Mouse (Mus musculus) v-Abl transformed pro-B cells (cell line): ENCODE measurements around the gene Nipal1.

Source experiments
- in situ Hi-C, 2 experiments: fragments of 400-800 bp; cut with MboI; formaldehyde crosslinking; loops; one replicate each; pipeline ENCODE4 v1.15.1; 2025; ENCODE audit not compliant: unreplicated experiment in 2 of 2

Gene Nipal1

DNA sequence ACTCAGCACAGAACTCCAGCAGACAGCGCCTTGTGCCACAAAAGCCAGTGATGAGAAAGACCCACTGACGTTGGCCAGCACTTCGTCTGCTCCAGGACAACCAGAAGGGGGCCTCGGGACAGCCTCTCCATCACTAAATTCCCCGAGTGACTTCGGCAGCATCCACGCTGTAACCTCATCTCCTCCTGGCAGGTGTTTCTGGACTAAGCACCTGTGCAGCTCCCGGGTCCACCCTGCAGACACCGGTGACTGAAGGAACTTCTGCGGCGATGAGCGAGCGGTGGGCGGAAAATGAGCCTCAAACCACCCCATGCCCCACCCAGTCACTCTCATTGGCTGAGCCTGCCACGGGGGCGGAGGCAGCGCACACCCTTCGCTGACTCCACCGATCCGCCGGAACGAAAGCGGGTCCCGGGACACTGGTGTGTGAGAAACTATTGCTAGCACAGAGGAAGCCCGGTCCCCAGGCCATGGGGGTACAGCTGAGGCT is at the start of gene Nipal1:
Nipal1 (plus strand) TSS at position 378 of the 490 bp plus-strand sequence.
- in situ Hi-C loops = no loop called here

DNA sequence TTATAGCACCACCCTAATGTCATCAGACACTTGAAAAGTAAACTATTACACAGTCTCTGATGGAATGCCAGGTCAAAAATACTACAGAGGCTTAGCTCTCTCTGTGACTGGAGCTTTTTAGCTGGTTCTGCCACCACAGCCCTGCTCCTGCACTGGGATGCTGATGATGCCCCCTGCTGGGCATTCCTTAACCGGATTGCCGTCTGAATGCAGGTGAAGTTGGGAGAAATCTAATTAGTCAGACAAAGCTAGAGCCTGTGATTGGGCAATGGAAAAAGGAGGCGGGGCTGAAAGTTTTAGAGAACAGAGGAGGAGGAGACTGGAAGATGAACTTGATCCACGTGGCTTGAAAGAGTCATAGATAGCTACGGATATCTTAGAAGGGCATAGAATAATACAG is 46.6 kb upstream of the Nipal1 start:
- in situ Hi-C loops = loop anchor here (10.0 to 25.0 kb wide), 3 partner anchors 239 to 1096 kb away; no protein-coding TSS in a partner anchor

DNA sequence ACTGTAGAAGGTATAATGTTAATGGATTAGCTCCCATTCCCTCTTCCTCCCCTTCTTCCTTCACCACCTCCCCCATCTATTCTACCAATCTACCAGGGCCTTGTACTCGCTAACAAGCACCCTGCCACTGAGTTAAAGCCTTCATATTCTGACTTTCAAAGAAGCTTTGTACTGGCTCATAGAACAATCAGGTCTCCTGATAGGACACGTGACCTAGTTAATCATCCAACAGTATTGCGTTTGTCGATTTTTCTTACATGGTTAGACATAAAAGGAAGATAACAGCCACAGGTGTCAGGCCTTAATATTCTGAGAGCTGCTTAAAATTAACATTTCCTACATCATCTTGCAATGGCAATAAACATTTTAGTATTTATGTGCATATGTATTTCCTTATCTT is 44.5 kb upstream of the Nipal1 start:
- in situ Hi-C loops = loop anchor here (10.0 to 25.0 kb wide), 3 partner anchors 241 to 1098 kb away; no protein-coding TSS in a partner anchor

DNA sequence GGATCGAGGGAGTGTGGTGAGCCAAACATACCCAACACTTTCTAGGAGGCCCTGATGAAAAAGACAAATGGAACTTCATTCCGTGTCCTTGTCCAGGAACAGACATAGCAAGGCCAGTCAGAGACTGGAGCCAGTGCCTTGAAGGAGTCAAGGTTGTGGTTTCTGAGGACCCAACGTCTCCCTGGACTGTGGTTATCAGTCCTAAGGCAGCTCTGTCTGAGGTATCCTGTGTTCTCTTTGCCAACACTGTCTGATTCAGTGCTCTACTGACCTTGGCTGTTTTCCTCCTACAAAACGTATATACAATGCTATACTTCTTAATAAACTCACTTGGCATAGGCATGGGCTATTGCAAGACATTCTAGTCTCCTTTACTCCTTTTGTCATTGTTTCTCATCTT is 30.2 kb upstream of the Nipal1 start:
- in situ Hi-C loops = loop anchor here in 1 of 2 experiments (25.0 kb wide), 1 partner anchor 255 kb away; no protein-coding TSS in a partner anchor

DNA sequence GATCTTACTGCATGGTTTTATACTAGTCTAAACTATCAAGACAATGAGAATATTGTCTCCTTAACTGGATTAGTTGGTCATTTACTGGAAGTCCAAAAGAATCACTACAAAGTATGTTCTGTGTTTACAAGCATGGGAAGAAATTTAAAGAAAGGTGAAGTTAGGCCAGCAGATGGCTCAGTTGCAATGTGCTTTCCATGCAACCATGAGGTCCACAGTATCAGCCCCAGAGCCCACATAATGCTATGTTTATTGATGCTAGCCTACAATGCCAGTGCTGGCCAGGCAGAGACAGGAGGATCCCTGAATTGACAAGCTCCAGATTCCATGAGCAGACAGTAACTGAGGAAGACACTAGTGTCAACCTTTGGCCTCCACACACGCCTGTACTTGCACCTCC is 26.6 kb upstream of the Nipal1 start:
- in situ Hi-C loops = loop anchor here in 1 of 2 experiments (25.0 kb wide), 1 partner anchor 259 kb away; no protein-coding TSS in a partner anchor

DNA sequence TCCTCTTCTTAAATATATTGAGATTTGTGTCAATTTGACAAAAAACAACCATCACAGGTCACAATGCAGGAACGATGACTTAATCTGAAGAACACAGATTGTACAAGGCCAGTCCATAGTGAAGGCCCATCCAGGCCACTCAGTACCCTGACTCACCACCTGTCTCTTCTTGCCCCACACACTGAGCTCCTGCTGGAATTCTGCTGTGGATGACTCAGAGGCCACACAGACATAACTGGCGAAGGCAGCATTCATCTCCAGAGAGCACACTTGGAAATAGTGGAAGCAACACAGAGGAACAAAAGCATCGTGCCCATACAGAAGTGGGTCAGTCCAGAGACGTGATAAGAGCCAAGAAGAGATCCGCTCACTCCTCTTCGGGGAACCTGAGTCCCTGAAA is 17.6 kb upstream of the Nipal1 start:
- in situ Hi-C loops = no loop called here

DNA sequence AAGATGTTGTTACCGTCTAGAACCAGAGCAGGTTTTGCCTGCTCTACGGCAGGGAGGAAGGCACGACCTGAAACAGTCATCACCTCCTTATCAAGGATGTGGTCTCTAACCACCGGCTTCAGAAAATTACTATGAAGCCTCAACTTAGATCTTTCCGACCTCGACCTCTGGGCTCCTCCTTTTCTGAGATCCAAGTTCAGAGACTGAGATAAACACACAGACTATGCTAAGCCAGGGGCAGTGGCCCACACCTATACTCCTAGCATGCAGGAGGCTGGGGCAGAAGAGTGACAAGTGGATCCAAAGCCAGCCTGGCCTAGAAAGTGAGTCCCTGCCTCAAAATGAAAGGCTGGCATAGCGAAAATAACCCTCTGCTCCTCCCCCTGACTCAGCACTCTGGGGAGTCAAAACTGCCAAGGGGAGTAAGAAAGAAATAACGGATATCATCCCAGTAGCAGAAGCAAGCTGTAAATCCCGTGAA is 12.8 kb upstream of the Nipal1 start:
- in situ Hi-C loops = no loop called here

DNA sequence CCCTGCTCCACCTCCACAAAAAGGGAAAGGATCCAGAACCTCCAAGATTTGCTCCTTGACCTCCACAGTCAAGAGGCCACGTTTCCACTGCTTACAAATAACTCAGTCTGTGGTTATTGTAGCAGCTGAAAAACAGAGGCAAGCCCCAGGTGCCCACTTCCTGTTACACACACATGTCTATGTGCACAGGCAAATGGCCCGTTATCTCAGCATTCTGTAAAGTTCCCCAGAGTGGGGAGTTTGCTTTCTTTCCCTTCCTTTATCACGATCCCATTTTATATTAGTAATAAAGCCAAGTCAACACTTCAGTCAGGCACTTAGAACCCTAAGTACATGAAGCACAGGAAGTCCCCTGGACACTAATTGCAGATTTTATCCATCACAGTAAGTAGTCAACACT is 11.5 kb upstream of the Nipal1 start:
- in situ Hi-C loops = no loop called here

DNA sequence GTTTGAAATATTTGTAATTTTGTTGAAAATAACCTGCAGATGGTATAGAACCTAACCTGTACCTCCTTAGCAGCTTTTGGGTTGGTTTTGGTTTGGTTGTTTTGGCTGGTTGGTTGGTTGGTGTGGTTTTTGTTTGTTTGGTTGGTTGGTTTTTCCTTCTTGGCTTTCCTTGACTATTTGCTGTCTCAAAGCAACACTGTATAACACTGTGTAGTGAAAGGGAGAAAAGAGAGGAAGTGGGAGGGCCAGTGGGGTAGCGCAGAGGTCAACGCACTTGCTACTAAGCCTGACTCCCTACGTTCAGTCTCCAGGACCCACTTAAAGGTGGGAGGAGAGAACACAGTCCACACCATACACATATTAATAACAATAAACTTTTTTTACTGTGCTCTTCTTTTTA is 11.0 kb upstream of the Nipal1 start:
- in situ Hi-C loops = no loop called here

DNA sequence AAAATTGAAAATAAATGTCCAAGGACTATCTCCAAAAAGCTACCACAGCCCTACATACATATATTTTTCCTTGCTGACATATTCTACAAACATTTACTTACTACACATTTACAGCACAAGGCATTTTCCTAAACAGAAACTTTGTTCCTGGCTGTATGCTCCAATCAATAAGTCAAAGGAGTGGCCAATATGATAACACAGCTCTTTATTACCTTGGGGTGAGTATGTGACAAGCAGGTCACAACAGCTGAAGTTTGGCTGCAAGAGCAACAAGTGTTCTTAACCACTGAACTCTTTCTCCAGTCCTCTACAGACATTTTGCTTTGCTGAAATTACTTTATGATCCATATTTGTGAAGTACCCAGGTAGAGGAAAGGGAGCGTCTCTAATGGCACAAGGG is 7.5 kb upstream of the Nipal1 start:
- in situ Hi-C loops = no loop called here

DNA sequence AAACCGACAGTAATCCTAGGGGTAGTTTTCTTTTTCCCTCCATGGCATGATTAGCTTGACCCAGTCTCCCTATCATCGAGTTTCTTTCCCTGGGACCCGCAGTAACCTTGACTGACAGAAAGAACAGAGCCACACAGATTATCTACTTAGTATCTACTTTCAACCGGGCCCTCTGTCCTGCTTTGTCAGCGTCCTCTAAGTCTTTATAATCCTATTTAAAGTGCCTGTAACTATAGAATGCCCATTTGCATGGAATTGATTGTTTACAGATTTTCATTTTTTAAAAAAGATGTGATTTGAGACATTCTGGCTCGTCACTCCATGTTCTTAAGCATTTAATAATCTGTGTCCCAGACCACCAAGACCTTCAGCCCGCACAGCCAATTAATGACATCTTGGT is 3.9 kb upstream of the Nipal1 start:
- in situ Hi-C loops = no loop called here

DNA sequence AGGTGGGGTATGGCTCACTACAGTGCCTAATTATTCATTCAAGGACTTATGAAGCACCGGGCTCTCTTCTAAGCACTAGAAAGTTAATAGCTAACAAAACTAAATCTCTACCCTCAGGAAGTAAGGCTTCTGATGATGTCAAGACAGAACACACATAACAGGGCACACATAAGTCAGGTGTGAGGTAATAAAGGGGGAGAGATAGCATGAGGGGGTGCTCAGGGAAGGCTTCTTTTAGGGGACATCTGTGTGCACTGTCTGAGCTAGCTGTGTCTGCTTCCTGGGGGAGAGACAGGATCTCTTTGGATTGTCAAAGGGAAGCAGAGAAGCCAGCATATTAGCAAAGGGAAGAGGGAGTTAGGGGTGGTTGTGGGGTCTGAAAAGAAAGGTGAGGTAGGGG is 3.4 kb upstream of the Nipal1 start, which contains the start of gene Cnga1:
Cnga1 (minus strand) TSS at position 101 of the 400 bp plus-strand sequence.
- in situ Hi-C loops = no loop called here

DNA sequence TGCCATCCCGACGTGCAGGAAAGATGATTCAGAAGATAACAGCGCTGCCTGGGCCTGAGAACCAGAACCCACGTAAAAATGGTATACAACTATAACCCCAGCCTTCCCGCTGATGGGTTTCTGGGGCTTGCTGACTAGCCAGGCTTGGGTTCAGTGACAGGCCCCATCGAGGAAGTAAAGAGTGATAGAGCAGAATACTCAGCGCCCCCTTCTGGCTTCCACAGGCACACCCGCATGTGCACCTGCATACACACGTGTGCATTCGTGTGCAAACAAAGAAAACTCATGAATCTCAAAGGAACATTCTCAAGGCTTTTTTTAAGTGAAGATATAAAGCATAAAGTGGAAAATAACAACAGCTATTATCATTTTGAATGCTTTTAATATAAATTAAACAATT is 1.5 kb upstream of the Nipal1 start:
- in situ Hi-C loops = no loop called here

DNA sequence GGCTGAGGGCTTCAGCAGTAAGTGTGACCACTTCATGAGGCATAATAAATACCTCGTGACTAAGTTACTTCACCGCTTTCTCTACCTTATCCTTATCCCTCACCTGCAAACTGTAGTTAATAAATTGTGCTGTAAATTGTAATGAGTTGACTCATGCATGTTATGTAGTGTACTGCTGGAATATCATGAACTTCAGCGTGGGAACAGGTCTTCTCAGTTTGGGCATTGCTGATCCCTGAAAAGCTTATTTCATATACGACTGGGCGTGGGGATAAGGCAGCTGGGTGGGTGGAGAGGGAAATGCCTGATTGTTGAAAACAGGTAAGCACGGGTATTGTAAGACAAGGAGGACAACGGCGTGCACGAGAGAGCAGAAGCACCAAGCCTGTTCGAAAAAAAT is 599 bp upstream of the Nipal1 start:
- in situ Hi-C loops = no loop called here

DNA sequence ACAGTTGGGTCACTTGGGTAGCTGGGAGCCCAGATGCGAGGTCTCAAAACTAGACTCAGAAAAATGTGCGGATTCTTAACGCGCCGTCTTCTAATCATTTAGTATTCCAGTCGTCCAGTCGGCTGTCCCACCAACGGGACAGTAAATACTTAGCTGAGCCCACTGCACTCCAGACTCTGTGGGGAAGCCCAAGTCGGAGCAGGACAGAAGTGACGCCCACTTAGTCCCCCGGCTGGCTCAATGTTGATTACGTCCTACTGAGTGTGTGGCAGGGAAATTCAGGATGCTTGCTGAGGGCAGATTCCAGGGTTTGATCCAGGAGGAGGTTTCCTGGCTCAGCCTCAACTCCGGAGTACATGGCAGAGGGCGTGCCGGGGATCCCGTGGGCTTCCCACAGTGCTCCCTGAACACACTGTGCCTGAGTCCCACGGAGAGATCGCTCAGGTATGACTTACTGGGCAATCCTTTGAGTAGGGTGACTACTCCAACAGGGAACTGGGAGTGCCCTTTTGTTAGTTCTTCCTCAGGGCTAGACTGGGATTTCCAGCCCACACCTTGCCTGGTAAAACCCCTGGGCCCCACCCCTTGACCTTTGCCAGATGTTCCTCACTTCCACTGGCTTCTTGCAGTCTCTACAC is 482 bp downstream of the Nipal1 start:
- in situ Hi-C loops = no loop called here

DNA sequence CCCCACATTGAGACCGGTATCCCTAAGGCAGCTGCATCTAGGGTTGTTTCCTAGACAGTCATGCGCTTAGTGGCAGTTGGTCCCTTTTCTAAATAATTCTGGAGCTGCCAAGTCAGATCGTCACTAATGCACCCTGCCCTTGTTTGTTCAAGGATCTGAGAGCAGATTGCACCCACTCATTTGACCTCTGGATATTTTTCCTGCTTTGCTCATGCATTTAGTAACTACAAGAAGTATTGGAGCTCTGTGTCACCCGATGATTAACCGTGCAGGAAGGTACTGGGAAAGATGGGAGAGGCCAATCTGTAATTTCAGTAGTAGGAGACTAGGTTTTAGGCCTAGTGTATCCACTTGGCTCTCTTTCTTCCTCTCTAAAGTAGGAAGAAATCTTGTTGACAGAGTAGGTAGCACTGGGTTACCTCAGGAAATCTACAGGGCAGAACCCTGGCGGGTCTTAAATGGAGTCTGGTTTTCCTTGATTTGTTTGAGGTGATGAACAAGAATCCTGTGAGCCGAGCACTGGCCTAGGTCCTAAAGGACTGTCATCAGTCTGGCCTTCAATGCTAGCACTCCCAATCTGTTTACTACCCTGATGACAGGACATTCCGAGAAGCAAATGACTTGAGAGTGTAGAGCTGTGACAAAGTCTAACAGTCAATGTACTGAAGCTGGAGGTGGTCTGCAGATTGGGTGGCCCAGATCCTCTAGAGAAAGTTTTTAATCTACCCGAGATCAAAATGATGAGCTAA is 1.6 kb downstream of the Nipal1 start:
- in situ Hi-C loops = no loop called here

DNA sequence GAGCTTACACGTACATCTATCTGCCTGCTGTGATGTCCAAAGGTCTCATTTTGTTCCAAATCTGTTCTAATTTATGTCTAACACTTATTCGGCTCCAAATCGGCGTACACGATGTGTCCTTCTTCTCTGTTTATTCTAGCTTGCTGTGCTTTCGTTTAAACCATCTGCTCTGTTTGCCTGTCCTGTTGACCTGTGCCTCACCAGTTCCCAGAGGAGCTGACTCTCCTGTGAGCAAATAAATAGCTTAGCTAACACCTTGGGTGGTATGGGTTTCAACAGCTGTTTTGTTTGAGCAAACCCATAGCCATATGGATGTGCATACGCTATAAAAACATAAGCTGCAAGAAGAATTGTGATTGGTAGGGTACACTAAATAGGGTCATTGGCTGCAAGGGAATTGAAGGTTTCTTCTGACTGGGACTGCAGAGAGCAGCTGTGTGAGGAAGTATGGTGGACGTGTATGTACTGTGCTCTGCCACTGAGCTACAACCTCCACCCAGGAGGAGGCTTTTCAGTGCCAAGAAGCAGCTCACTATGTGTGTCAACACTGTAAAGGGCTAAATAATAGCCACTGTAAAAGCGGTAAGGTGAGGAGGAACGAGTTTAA is 5.6 kb downstream of the Nipal1 start:
- in situ Hi-C loops = no loop called here

DNA sequence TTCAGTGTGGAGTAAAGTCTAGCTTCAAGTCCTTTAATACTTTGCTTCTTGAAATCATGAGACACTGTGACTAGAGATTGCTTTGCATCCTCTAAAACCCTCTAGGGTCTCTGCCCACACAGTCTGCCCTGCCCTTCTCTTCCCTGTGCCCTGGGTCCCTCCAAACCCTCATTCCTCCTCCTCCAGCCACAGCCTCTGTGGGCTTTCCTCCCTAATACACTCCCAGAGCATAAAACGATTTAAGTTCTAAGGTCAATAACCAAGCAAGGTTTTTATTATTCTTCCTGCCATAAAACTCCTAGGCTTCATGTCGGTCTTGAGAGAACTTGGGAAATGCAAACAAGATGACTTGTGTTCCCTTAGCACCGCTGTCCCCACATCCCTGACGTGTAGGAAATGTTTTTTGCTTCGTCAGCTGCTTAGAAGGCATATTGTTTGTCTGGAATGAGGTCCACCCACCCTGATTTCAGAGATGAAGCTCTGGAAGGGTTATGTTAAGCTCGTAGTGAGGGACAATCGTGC is 8.7 kb downstream of the Nipal1 start:
- in situ Hi-C loops = no loop called here

DNA sequence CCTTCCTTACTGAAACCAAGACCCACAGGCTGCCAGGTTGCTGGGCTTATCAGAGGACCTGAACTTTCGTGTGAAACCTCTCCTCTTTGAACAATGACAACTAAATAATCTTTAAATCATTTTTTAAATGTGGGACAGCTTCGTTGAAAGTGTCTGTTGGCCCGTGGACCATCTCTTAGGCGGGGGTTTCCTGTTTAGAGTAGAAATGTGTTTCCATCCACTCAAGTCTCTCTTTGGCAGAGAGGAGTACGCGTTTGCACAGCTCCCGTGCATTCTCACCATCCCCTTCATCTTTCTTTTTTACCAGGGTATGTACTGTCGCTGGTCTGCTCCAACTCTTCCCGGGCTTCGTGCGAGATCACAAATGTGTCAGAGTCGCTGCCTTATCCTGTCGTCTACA is 10.8 kb downstream of the Nipal1 start:
- in situ Hi-C loops = no loop called here

DNA sequence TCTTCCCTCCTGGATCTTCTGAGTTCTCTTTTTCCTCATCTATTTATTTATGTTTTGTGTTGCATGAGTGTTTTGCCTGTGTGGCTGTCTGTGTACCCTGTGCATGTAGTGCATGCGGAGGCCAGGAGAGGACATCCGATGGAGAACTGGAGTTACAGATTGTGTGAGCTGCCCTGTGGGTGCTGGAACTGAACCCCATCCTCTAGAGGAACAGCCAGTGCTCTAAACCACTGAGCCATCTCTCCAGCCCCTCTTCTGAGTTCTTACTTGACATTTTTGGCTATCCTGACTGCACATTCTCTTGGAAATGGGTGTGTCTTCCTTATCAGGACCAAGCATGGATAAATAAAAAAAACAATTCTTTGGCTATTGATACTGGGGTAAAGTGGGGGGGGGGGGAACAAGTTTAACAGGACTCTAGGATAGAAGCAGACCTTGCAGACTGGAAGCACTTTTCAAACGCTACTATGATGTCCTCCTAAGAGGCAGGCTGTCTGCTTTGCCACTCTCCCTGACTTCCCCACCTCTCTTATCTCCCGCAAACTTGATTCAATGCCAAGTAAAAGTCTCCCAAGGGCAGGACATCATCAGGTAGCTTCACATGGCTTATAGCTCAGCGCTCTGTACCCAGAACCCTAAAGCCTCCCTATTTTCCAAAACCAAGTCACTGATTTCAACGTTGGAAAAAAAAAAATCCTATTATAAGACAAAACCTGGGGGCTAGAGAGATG is 13.6 kb downstream of the Nipal1 start:
- in situ Hi-C loops = loop anchor here (5.0 to 10.0 kb wide), 3 partner anchors 94 to 236 kb away; partner anchors contain the start of gene Txk (in 1 of the 2)
